Mouse (Mus musculus) inflammation-experienced regulatory T-cells, adult 6 months (primary cell): ENCODE results near the gene Cadm1. TPM values are rescaled to one million over a fixed set of nuclear protein-coding genes. Genes with fewer than 3 reads are reported as not detected.

ENCODE experiments used
- ATAC-seq: one replicate; pipeline ENCODE4 v1.8.0; 2017
- polyA plus RNA-seq, 3 experiments: library from polyadenylated mRNA; unstranded; fragments of 100-300 nt; shearing (Covaris generic); gene quantifications; one replicate each; pipeline ENCODE4 v1.2.1; 2017

Gene Cadm1
- polyA plus RNA-seq, 3 experiments from 2014 or later = 0.42 TPM; not detected in 2

DNA sequence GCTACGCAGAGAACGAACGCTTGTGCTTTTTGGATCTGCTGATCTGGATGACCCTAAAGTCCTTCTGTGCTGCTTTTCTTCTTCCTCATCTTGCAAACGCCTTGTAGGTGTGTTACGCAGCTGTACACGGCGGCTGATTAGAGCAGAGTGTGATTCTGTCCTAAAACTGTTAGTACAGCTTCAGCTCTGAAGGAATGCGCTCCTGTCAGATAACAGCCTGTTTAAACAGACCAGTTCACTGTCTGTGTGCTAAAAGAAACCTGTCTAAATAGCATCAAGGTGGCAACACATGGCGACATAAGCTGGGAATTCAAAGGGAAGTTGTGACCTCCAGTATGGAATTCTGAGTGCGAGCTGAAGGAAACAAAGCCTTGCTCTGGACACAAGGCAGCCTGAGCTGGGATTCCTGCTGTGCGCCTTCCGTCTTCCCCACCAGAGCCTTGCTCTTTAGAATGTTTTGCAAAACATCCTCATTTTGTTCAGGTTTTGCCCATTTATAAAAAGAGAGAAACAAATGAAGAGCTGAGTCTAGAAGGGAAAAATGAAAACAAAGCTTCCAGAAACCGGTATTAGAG lies 273.6 kb downstream of the Cadm1 start:
- ATAC-seq = no peak

DNA sequence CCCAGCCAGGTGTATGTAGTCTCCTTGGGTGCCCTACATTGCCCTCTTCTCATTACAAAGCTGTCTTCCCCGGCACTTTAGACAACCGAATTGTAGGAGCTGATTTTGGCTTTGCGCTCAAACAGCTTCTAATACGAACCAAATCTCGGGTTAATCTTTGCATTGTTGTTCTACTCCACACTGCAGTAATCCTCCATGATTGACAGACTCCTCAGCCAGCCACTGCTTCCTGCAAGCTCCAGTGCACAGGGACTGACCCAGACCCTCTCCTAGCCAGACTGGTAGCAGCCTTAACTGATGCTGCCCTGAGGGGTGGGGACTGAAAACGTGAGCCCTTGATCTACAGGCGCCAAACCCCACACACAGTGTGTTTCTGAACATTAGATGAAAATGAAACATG lies 275.7 kb downstream of the Cadm1 start:
- ATAC-seq = no peak

DNA sequence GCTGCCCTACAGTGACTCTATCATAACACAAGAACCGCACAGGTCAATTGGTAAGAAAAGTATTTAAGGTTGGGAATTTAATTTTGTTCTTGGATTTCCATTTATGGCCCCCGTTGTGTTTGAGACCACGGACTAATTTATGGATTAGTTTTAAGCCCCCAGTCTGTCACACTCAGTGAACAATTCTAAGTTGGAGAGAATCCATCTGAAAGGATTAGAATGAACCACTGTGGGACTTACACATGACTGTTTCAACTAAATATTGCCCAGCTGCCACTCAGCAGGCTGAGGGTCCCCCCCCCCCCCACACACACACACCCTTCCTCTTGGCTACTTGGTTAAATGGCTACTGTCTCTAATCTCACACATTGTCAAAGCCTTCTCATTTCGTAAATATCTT lies 295.7 kb downstream of the Cadm1 start:
- no peak for ATAC-seq

DNA sequence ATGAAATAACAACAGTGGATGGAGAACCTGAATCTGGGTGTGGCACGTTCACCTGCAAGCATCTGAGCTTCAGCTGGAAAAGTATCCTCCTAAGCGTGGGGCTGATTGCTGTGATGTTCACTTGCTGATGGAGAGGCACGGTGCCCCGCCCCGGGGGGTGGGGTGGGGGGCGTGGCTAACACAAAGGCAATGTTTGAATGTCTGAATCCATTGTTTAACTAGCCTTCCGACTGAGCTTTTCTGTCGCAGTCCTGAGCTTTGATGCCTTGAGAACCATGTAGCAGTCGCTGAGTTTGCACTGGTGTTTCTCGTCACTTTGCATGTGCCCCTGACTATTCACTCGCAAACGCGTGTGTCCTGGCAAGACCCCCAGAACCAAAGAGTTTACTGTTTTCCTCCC lies 298.8 kb downstream of the Cadm1 start:
- ATAC-seq = no peak

DNA sequence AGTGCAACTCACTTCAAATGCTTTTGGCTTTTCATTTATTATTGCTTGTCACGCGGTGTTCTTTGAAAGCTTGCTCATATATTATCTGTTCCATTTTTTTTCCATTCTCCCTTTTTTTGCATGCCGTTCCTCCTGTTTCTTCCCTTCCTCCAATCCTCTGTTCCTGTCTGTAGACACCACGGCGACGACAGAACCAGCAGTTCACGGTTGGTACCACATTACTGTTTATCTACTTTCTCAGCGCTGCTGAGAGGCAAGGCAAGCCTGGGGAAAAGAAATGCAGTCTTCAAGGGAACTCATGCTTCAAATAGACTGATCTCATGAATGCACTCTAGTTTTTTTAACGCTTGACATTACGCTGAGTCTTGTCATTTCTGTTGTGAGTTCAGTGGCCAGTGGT lies 299.2 kb downstream of the Cadm1 start:
- ATAC-seq = no peak

DNA sequence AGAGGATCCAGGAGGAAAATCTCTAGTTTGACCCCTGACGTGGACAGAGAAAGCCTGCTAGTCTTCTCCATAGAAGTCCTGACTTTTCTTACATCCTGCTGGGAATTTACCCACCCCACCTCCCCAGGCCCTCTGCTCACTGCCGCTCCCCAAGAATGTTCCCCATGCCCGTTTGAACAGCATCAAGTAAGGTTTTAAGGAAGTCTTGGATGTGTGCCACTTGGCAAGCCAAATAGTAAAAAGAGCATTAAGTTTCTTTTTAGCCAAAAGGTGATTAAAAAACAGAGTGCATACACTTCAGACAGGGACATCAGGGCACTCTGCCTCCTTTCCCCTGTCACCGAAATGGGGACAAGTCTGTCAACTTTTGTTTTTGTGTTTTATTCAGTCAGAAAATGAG lies 299.9 kb downstream of the Cadm1 start:
- ATAC-seq = no peak

DNA sequence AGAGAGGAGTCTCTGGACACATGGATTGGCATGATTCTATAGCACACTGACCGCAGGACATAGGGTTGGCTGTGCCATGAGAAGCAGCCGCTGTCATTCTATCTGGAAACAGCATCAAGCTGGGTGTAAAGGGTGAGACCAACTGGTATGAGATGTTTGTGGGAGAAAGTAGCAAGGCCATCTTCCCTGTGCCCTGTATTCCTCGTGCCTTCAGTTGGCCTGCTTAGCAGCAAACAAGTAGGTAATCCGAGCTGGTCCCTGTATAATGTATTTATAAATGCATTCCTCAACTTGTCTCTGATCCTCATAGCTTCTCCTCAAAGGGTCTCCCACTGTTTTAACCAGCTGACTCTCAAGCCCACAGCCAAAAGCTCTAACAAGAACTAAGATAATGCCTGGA lies 301.4 kb downstream of the Cadm1 start:
- ATAC-seq = no peak

DNA sequence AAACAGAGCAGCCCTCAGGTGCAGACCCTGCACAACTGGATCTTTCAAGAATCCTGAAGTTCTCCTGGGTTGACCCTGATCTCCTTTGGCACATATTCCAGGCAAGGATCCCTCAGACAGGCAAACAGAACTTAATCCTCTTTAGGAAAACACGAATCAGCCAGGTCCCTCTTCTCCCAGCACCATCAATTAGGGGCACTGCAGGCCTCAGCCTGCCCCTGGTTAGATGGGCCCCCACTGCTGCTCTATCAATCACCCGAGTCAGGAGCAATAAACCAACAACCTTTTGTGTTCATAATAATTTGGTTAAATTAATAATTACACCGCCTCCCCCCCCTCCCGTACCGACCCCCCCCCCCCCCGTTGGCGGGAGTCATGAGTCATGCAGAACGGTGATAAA lies 308.2 kb downstream of the Cadm1 start:
- ATAC-seq = no peak

DNA sequence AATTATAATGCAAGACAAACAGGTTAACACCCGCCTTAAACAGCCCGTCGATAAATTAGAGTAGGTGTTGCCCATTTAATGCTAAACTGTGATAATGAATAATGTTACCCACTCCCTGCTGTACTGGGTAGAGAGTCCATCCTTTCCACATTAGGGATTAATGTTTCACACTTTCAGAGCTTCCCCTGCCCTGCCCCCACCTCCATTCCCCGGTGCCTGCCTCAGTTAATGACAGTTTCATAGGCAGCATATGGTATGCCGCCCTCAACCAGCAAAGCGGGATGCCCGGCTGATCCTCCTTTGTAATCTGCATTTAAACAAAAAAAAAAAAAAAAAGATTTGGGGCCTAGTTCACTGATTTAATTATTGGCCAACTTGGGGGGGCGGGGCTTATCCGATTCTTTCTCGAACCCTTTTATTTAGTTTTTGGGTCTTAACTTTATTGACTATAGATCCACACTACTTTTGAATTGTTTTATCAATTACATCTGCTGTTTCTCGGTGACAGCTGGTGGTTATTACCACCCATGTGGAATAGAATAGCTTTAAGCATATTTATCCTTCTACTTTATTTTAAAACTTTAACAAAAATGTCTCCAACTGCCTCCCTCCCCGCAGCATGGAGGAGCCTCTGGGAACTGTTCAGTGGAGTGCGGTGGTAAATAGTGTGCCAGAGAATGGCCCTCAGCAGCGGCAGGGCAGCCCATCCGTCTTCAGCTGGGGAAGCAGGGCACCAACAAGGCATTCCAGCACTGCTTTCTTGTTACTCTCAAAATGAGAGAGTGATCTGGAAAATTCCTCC lies 309.1 kb downstream of the Cadm1 start:
- ATAC-seq = no peak

DNA sequence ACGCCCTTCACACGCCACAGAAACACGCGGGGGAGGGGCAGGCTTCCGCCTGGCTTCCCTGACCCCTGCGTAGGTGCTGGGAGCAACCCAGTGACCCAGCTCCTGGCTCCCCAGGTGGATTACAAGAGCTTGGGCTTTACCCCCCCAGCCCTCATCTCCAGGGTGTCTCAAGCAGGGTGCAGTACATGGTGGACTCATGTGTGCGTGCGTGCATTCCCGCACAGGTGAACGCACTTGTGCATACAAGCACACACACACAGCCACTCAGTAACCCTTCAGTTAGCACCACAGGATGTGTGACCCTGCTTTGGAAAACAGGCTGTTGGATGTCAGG lies 309.7 kb downstream of the Cadm1 start:
- ATAC-seq = no peak

DNA sequence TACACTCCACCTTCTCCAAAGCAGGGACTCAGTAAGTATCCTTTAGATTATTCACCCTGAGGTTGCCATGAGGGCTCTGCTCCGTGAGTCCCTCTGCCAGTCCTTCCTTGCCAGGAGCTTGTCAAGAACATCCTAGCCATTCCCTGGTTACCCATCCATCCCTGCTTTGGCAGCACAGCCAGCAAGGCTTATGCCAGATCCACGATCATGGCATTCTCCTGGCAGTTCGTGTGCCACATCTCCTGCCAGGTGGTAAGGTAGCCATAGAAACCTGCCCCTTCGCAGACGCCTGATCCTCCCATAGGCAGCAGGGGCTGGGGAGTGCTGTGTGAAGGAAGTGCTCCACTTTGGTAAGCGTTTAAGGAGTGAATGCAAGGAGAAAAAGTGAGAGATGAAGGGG lies 313.4 kb downstream of the Cadm1 start:
- ATAC-seq = no peak

DNA sequence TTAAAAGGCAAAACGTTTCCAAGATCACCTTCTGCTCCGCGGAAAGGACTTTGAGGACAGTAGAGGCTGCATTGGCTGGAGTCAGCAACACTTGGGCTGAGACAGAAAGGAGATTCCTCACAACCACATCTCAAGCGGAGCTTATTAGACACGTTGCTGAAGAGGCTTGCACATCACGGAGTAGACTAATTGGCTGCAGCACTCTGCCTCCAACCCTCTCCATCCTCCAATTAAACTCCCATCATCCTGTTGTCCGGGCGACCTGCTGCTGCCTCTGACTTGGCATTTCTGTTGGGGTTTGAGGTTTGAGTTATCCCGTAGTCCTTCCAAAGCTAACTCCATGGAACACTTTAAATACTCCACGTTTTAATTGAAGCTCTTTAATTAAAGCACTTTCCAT lies 316.3 kb downstream of the Cadm1 start:
- ATAC-seq = no peak

DNA sequence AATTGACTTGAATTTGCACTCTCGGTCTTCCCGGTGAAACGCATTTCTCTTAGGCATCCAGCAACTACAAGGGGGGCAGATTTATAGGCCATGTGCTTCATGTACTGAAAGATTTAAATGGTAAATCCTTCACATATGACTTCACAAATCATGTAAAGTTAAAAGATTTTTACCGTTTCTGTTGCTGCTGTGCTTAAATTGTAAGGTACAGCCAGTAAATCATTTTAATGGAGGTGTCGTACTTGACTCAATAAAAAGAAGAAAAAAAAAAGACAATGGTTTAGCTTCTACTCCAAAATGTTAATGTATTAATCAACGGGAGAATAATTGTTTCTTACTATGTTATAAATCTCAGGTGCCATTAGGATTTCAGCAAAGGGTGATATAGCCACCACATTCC lies 317.0 kb downstream of the Cadm1 start:
- no peak for ATAC-seq

DNA sequence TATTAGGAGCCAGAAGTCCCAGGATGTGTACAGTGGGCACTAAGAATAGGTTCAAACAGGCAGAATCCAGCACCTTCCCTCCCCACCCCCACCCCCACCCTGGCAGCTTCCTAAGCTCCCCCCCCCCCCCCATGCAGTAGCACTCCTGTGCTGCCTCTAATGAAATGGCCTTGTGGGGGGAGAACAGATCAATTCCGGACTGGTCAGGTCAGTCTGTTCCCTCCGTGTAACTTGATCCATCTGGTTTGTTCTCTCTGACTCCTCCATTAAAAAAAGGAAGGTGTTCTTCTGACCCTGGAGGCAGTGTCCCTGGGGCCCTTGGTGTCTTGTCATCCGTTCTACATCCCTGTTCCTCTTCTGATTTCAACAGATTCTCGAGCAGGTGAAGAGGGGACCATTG lies 317.8 kb downstream of the Cadm1 start:
- ATAC-seq = no peak

DNA sequence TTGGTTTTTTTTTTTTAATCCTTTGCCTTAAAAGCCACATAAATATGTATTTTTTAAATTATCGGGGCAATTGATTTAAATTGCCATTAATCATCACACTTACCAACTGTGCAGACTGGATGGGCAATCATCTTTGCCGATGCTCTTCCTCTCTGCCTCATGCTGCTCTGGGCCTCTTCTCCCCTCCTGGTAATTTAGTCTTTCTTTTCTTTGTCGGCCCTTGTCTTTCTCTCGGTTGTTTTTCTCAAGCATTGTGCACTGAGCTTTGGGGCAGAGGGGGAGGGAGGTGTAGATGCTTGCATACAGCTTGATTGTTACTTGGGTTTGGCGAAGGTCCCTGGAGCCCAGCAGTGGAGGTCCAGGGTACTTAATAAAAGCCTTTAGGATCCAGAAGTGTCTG lies 318.8 kb downstream of the Cadm1 start:
- no peak for ATAC-seq

DNA sequence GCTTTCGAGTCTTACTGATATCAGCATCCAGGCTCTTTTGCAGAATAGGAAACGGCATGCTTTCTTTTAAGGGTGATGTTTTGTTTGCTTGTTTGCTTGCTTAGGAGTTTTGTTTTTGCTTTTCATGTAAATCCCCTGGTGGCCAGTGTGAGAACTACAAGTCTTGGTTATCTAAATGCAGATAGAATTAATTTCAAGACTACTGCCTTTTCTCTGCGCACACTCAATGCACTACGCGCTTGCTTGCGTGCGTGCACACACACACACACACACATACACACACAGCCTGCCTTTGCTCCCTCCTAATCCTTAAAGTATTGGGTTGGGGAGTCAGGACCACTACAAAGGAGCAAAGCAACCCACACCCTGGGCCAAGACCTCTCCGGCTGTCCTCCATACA lies 326.3 kb downstream of the Cadm1 start:
- no peak for ATAC-seq

DNA sequence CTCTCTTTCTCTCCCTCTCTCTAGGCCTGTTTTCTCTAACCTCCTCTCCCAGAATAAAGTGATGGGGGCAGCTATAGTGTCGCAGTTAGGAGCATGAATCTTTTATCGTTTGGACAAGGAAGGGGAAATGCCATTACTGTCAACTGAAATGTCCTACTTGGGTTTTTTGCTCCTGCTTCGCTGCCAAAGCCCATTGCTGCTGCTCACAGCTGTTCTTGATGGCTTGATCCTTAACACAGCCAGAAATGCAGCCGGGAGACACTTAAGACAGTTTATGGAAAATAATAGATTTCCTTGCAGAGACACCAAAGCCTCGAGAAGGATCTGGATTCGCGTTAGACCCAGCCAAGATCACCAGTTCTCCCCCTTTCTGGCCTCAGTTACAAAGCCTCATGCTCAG lies 327.3 kb downstream of the Cadm1 start:
- no peak for ATAC-seq

DNA sequence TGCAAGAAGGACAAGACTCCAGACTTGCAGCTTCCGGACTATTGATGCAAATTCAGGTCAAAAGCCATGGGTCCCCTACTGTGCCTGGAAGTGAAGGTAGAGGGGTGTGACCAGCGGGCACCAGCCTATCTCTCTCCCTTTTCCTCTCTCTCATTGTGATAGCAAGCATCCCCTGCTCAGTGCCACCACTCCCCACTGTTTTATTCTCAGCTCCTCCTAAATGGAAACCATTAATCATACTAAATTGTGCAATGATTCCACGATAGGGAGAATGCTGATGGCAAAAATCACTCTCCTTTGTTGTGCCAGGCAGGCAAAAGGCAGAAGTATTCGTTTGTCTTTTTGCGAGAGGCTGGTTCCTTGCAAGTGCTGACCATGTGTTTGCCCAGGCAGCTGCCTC lies 328.2 kb downstream of the Cadm1 start:
- ATAC-seq = no peak

DNA sequence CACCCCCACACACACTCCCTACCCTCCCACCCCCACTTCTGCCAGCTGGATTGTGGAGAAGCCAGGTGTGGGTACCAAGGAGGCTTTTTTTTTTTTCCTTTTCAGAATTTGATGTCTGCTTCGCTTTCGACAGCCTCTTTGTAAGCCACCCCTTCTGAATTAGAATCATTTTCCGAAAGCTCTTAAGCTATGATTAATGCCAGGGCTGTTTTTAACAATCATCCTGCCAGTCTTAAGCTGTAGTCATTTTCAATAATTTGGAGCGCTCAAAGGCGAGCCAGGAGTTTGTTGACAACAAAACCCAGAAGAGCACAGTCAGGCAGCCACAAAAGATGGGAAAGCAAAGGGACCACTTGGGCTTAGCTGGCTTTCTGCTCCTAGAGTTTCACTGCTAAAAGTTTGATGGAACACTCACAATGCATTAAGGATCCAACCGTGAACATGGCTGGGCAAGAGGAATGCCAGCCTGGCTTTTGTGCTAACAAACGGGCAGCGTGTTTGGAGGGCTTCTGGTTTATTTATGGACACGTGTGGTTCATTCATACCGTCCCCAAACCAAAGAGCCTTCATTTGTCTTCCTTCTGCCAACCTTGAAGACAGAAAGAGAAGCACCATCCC lies 328.9 kb downstream of the Cadm1 start:
- no peak for ATAC-seq

DNA sequence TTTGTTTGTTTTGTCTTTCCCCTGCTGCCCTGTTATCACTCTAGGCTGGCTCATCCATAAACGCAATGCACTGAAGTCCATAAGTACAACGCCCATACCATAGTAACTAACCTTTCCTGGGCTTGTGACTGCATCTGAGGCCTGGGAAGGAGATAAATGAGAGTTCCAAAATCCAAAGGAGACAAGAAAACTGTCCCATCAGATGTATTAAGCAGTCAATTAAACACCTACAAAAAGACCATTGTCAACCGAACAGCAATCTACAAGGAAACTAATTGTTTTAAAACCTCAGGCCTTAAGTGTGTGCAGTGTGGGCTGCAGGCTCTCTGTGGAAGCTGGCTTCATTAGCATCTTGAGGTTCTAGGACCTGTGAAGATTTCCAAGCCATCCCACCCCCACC lies 331.0 kb downstream of the Cadm1 start:
- no peak for ATAC-seq

DNA sequence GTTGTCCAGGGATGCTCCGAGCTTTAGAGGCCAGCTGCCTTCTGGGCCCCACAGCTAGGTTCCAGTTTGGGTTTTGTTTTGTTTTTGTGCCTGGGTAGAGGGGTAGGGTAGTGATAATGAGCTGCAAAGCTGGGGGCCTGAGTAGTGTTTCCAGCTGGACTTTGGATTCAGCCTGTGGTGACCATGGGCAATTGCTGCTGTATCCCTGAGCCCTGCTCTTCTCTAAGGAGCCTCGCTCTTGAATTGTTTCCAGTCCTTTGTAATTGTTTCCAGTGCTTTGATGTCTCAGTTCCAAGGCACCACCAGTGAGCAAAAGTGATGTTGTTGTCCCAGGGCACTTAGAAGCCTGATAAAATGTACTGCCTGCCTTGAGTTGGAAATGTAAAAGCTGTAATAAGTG lies 331.8 kb downstream of the Cadm1 start:
- ATAC-seq = no peak

DNA sequence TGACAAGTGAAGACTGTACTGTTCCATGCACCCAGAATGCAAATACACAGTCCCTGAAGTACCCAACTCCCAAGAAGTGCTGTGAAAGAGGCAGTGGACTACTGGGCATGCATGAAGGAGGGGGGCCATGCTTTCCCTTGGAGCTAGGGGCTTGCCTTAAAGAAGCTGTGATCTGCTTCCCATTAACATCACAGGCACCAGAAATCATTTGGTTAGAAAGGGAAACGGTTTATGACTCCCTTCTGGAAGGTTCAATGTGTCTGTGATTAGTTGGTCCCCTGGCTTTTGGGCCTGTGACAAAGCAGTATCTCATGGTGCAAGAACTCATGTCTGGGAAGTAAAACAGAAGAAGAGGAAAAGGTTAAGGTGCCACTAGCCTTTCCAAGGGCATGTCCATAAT lies 336.0 kb downstream of the Cadm1 start:
- ATAC-seq = no peak

DNA sequence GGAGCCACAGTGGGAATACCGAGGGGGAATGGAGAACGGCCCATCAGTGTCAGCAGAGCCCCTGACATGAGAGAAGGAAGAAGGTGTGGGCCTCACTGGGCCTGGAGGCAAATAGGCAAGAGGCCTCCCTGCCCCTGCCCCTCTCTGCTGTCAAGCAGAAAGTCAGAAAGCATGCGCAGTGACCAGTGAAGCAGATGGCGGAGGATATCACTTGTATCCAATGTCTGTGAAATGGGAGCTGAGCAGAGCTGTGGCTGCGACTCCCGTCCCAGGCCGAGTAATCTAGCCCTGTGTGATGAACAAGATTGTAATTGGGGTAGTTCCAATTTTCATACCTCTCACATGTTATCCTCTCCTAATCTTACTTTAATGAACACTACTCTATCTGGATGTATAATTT lies 337.5 kb downstream of the Cadm1 start:
- ATAC-seq = no peak

DNA sequence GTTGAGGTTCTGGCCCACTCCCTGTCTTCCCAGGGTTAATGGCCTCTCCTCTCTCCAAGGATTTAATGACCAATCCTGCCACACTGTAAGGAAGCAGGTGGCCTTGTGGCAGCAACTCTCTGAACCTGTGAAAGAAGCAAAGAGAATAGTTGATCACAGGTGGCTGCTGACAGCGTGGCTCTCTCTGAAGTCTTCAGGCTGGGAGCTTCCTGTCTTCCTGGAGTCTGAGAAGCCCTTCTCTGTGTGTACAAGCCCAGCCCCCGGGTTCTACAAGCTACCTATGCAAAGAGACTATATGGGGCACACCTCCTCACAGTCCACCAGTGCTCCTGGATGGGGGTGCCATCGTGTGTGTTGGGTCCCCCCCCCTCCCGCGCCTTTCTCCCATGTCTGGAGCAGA lies 339.7 kb downstream of the Cadm1 start:
- no peak for ATAC-seq
